Mouse (Mus musculus): Measurements from ENCODE around the gene Pde11a. TPM values are rescaled to one million over a fixed set of nuclear protein-coding genes. Genes with fewer than 3 reads are reported as not detected.

The Pde11a gene
- polyA plus RNA-seq, 1 experiment from 2014 or later: 2.9 TPM

- H3K4me2 ChIP-seq: no peak overlapping the region
- ATAC-seq (ENCODE audit: low FRiP score): no peak
- no peaks in the 10 kb centered on the region for H3K27me3 ChIP-seq (replicated peaks)
- 83% methylated on average over 2 of the region's 2 CpGs for WGBS
- H3K9me3 ChIP-seq (replicated peaks): no peaks in the 10 kb centered on the region
- H3K4me1 ChIP-seq: no peaks in the 10 kb centered on the region
- H3K4me3 ChIP-seq (replicated peaks): no peak overlapping the region
- no peak overlapping the region for H3K9ac ChIP-seq (replicated peaks)
- H3K27ac ChIP-seq (replicated peaks): no peak overlapping the region
- no peaks in the 10 kb centered on the region for H3K36me3 ChIP-seq
Measured at GRCm38 (mm10) chr2:76239175-76239574, 99.4 kb downstream of the Pde11a start.

- H3K4me3 ChIP-seq (replicated peaks): no peak overlapping the region
- H3K27me3 ChIP-seq (replicated peaks): no peaks in the 10 kb centered on the region
- H3K27ac ChIP-seq (replicated peaks): no peak overlapping the region
- no peaks in the 10 kb centered on the region for H3K4me1 ChIP-seq
- no peaks in the 10 kb centered on the region for H3K36me3 ChIP-seq
- H3K9me3 ChIP-seq (replicated peaks): no peaks in the 10 kb centered on the region
- no peak for ATAC-seq (ENCODE audit: low FRiP score)
- WGBS: 89% methylated on average over 3 of the region's 3 CpGs
- no peak overlapping the region for H3K4me2 ChIP-seq
- no peak overlapping the region for H3K9ac ChIP-seq (replicated peaks)
Measured at GRCm38 (mm10) chr2:76238496-76238895, 100.1 kb downstream of the Pde11a start.

GRCm38 (mm10) chr2:76237638-76238420 lies 100.7 kb downstream of the Pde11a start:
- Histone ChIP-seq H3K27ac (replicated peaks) (no peak overlapping the region), H3K4me3 (replicated peaks) (no peak overlapping the region), H3K27me3 (replicated peaks) (no peaks in the 10 kb centered on the region), H3K4me1 (no peaks in the 10 kb centered on the region), H3K36me3 (no peaks in the 10 kb centered on the region), H3K9me3 (replicated peaks) (no peaks in the 10 kb centered on the region), H3K9ac (replicated peaks) (no peak overlapping the region), H3K4me2 (no peak overlapping the region)
- 91% methylated on average over 10 of the region's 10 CpGs for WGBS
- ATAC-seq (ENCODE audit: low FRiP score): no peak

GRCm38 (mm10) chr2:76220364-76221108 lies 118.0 kb downstream of the Pde11a start:
- 33% methylated on average over 6 of the region's 6 CpGs for WGBS
- Histone ChIP-seq H3K9ac (replicated peaks) (no peak overlapping the region), H3K36me3 (no peaks in the 10 kb centered on the region), H3K9me3 (replicated peaks) (no peaks in the 10 kb centered on the region), H3K27ac (replicated peaks) (no peak overlapping the region), H3K4me3 (replicated peaks) (no peak overlapping the region), H3K4me1 (no peaks in the 10 kb centered on the region), H3K27me3 (replicated peaks) (no peaks in the 10 kb centered on the region), H3K4me2 (no peak overlapping the region)
- ATAC-seq (ENCODE audit: low FRiP score): no peak

GRCm38 (mm10) chr2:76219540-76219939 lies 119.0 kb downstream of the Pde11a start:
- WGBS: 86% methylated on average over 6 of the region's 6 CpGs
- Histone ChIP-seq H3K4me1 (no peaks in the 10 kb centered on the region), H3K4me3 (replicated peaks) (no peak overlapping the region), H3K9ac (replicated peaks) (no peak overlapping the region), H3K4me2 (no peak overlapping the region), H3K36me3 (no peaks in the 10 kb centered on the region), H3K9me3 (replicated peaks) (no peaks in the 10 kb centered on the region), H3K27me3 (replicated peaks) (no peaks in the 10 kb centered on the region), H3K27ac (replicated peaks) (no peak overlapping the region)
- no peak for ATAC-seq (ENCODE audit: low FRiP score)

GRCm38 (mm10) chr2:76216146-76216545 lies 122.4 kb downstream of the Pde11a start:
- Histone ChIP-seq H3K4me3 (replicated peaks) (no peak overlapping the region), H3K27ac (replicated peaks) (no peak overlapping the region), H3K4me2 (no peak overlapping the region), H3K9me3 (replicated peaks) (no peaks in the 10 kb centered on the region), H3K36me3 (no peaks in the 10 kb centered on the region), H3K27me3 (replicated peaks) (no peaks in the 10 kb centered on the region), H3K9ac (replicated peaks) (no peak overlapping the region), H3K4me1 (no peaks in the 10 kb centered on the region)
- WGBS: 62% methylated on average over 7 of the region's 7 CpGs
- ATAC-seq (ENCODE audit: low FRiP score): no peak

GRCm38 (mm10) chr2:76215219-76215618 lies 123.4 kb downstream of the Pde11a start:
- ATAC-seq (ENCODE audit: low FRiP score): no peak
- H3K27me3 ChIP-seq (replicated peaks): no peaks in the 10 kb centered on the region
- no peak overlapping the region for H3K27ac ChIP-seq (replicated peaks)
- H3K36me3 ChIP-seq: no peaks in the 10 kb centered on the region
- H3K4me3 ChIP-seq (replicated peaks): no peak overlapping the region
- H3K4me1 ChIP-seq: no peaks in the 10 kb centered on the region
- no peaks in the 10 kb centered on the region for H3K9me3 ChIP-seq (replicated peaks)
- no peak overlapping the region for H3K9ac ChIP-seq (replicated peaks)
- WGBS: 83% methylated on average over 9 of the region's 9 CpGs
- H3K4me2 ChIP-seq: no peak overlapping the region

- H3K27ac ChIP-seq (replicated peaks): no peak overlapping the region
- H3K4me2 ChIP-seq: no peak overlapping the region
- H3K9ac ChIP-seq (replicated peaks): no peak overlapping the region
- H3K36me3 ChIP-seq: no peaks in the 10 kb centered on the region
- H3K9me3 ChIP-seq (replicated peaks): no peaks in the 10 kb centered on the region
- no peak overlapping the region for H3K4me3 ChIP-seq (replicated peaks)
- H3K27me3 ChIP-seq (replicated peaks): no peaks in the 10 kb centered on the region
- no peaks in the 10 kb centered on the region for H3K4me1 ChIP-seq
- 54% methylated on average over 1 of the region's 1 CpGs for WGBS
- no peak for ATAC-seq (ENCODE audit: low FRiP score)
Measured at GRCm38 (mm10) chr2:76185126-76185525, 153.4 kb downstream of the Pde11a start.

- 81% methylated on average over 4 of the region's 4 CpGs for WGBS
- peaks cover 5% of the 10 kb centered on the region; the same call in 1 of the 2 replicates for H3K4me1 ChIP-seq
- no peaks in the 10 kb centered on the region for H3K9me3 ChIP-seq (replicated peaks)
- no peak overlapping the region for H3K9ac ChIP-seq (replicated peaks)
- no peaks in the 10 kb centered on the region for H3K27me3 ChIP-seq (replicated peaks)
- H3K4me2 ChIP-seq: no peak overlapping the region
- H3K36me3 ChIP-seq: no peaks in the 10 kb centered on the region
- no peak overlapping the region for H3K4me3 ChIP-seq (replicated peaks)
- H3K27ac ChIP-seq (replicated peaks): no peak overlapping the region
- no peak for ATAC-seq (ENCODE audit: low FRiP score)
Measured at GRCm38 (mm10) chr2:76162822-76163221, 175.8 kb downstream of the Pde11a start.

GRCm38 (mm10) chr2:76158973-76159372 lies 179.6 kb downstream of the Pde11a start:
- Histone ChIP-seq H3K4me1 (peaks cover 5% of the 10 kb centered on the region; the same call in 1 of the 2 replicates), H3K27ac (replicated peaks) (no peak overlapping the region), H3K9me3 (replicated peaks) (no peaks in the 10 kb centered on the region), H3K36me3 (no peaks in the 10 kb centered on the region), H3K4me3 (replicated peaks) (no peak overlapping the region), H3K9ac (replicated peaks) (no peak overlapping the region), H3K4me2 (no peak overlapping the region), H3K27me3 (replicated peaks) (no peaks in the 10 kb centered on the region)
- WGBS: 35% methylated on average over 2 of the region's 2 CpGs
- ATAC-seq (ENCODE audit: low FRiP score): peak; percentile 88

GRCm38 (mm10) chr2:76141136-76141535 lies 197.4 kb downstream of the Pde11a start:
- no peak overlapping the region for H3K9ac ChIP-seq (replicated peaks)
- H3K4me1 ChIP-seq: no peaks in the 10 kb centered on the region
- H3K9me3 ChIP-seq (replicated peaks): no peaks in the 10 kb centered on the region
- no peak overlapping the region for H3K27ac ChIP-seq (replicated peaks)
- H3K4me3 ChIP-seq (replicated peaks): no peak overlapping the region
- no peaks in the 10 kb centered on the region for H3K27me3 ChIP-seq (replicated peaks)
- no peak overlapping the region for H3K4me2 ChIP-seq
- H3K36me3 ChIP-seq: no peaks in the 10 kb centered on the region
- WGBS: 65% methylated on average over 10 of the region's 10 CpGs
- no peak for ATAC-seq (ENCODE audit: low FRiP score)

GRCm38 (mm10) chr2:76132983-76133382 lies 205.6 kb downstream of the Pde11a start:
- Histone ChIP-seq H3K27ac (replicated peaks) (no peak overlapping the region), H3K4me1 (peaks cover 23% of the 10 kb centered on the region), H3K4me3 (replicated peaks) (no peak overlapping the region), H3K27me3 (replicated peaks) (no peaks in the 10 kb centered on the region), H3K9ac (replicated peaks) (no peak overlapping the region), H3K9me3 (replicated peaks) (no peaks in the 10 kb centered on the region), H3K4me2 (no peak overlapping the region), H3K36me3 (no peaks in the 10 kb centered on the region)
- WGBS: 70% methylated on average over 3 of the region's 3 CpGs
- no peak for ATAC-seq (ENCODE audit: low FRiP score)
